Mouse (Mus musculus) ES-Bruce4 (cell line): ENCODE data around the gene Fhl3. TPM values are rescaled to one million over a fixed set of nuclear protein-coding genes. Genes with fewer than 3 reads are reported as not detected.

Source experiments
- H3K27ac ChIP-seq: 2 replicates; pipeline ENCODE4 v1.5.1; 2012; ENCODE audit warnings: low read length, inconsistent platforms; ENCODE audit not compliant: insufficient read depth
- H3K27me3 ChIP-seq: 2 replicates; pipeline ENCODE4 v1.6.1; 2012; ENCODE audit warnings: mild to moderate bottlenecking, low read length, inconsistent platforms; ENCODE audit not compliant: control insufficient read depth, poor library complexity, insufficient read depth, severe bottlenecking
- H3K36me3 ChIP-seq: 2 replicates; pipeline ENCODE4 v1.6.1; 2012; ENCODE audit warnings: inconsistent platforms, mild to moderate bottlenecking, low read length, moderate library complexity; ENCODE audit not compliant: control insufficient read depth, poor library complexity, insufficient read depth, severe bottlenecking
- H3K4me1 ChIP-seq: one replicate; pipeline ENCODE4 v1.8.1; 2011; ENCODE audit warnings: low read length; ENCODE audit not compliant: control insufficient read depth, insufficient read depth
- H3K4me3 ChIP-seq: 2 replicates; pipeline ENCODE4 v1.5.1; 2011; ENCODE audit warnings: low read depth, mild to moderate bottlenecking, low read length
- H3K9ac ChIP-seq: 2 replicates; pipeline ENCODE4 v1.6.1; 2012; ENCODE audit warnings: low read depth, mild to moderate bottlenecking, inconsistent platforms; ENCODE audit not compliant: poor library complexity, severe bottlenecking
- H3K9me3 ChIP-seq: replicated peaks from 2 replicates; pipeline ENCODE4 v1.6.1; 2012; ENCODE audit warnings: mild to moderate bottlenecking, low read length, inconsistent platforms; ENCODE audit not compliant: control insufficient read depth, poor library complexity, insufficient read depth, severe bottlenecking
- CTCF ChIP-seq: IDR thresholded peaks from one replicate; pipeline ENCODE4 v1.8.1; 2011; ENCODE audit warnings: low read depth, low read length
- EP300 ChIP-seq: IDR thresholded peaks from 2 replicates; pipeline ENCODE4 v1.6.1; 2011; ENCODE audit warnings: low read depth, low read length; ENCODE audit not compliant: insufficient read depth
- POLR2A ChIP-seq: IDR thresholded peaks from one replicate; pipeline ENCODE4 v1.8.1; 2011; ENCODE audit warnings: low read length; ENCODE audit not compliant: insufficient read depth
- polyA plus RNA-seq: library from polyadenylated mRNA; stranded (reverse); fragments of >200 nt; gene quantifications from 2 replicates; pipeline ENCODE4 v1.2.4, GENCODE M21; 2011; ENCODE audit warnings: low read depth; ENCODE audit not compliant: missing spikeins, insufficient read depth, insufficient read length

Fhl3 gene
- polyA plus RNA-seq, 1 experiment: 14.0 TPM

- Histone ChIP-seq H3K27ac (no peak overlapping the region), H3K4me3 (no peak overlapping the region), H3K9ac (no peak overlapping the region), H3K27me3 (no peaks in the 10 kb centered on the region), H3K36me3 (no peaks in the 10 kb centered on the region), H3K4me1 (no peaks in the 10 kb centered on the region), H3K9me3 (no peaks in the 10 kb centered on the region)
- no peak for TF ChIP-seq CTCF
- no peak for TF ChIP-seq POLR2A
- no peak for TF ChIP-seq EP300
Observed at GRCm38 (mm10) chr4:124747851-124748250, 47.4 kb downstream of the Fhl3 start.

GRCm38 (mm10) chr4:124751300-124752250 lies 51.1 kb downstream of the Fhl3 start:
- peak overlapping the region; percentile 40 for H3K9ac ChIP-seq
- TF ChIP-seq CTCF (no peak), EP300 (no peak), POLR2A (no peak)
- no peaks in the 10 kb centered on the region for H3K36me3 ChIP-seq
- no peaks in the 10 kb centered on the region for H3K4me1 ChIP-seq
- H3K27ac ChIP-seq: no peak overlapping the region
- H3K27me3 ChIP-seq: no peaks in the 10 kb centered on the region
- no peaks in the 10 kb centered on the region for H3K9me3 ChIP-seq
- peak overlapping the region; percentile 88 for H3K4me3 ChIP-seq

- Histone ChIP-seq H3K36me3 (no peaks in the 10 kb centered on the region), H3K27me3 (no peaks in the 10 kb centered on the region), H3K27ac (no peak overlapping the region), H3K9me3 (no peaks in the 10 kb centered on the region), H3K4me3 (peak overlapping the region; percentile 56), H3K4me1 (no peaks in the 10 kb centered on the region), H3K9ac (peak overlapping the region; percentile 22)
- no peak for TF ChIP-seq CTCF
- no peak for TF ChIP-seq EP300
- TF ChIP-seq POLR2A: no peak
Observed at GRCm38 (mm10) chr4:124752281-124753199, 52.0 kb downstream of the Fhl3 start.

- no peaks in the 10 kb centered on the region for H3K9me3 ChIP-seq
- no peak overlapping the region for H3K9ac ChIP-seq
- no peaks in the 10 kb centered on the region for H3K36me3 ChIP-seq
- no peak for TF ChIP-seq EP300
- TF ChIP-seq CTCF: no peak
- no peak for TF ChIP-seq POLR2A
- no peaks in the 10 kb centered on the region for H3K27me3 ChIP-seq
- no peak overlapping the region for H3K4me3 ChIP-seq
- H3K4me1 ChIP-seq: no peaks in the 10 kb centered on the region
- no peak overlapping the region for H3K27ac ChIP-seq
Observed at GRCm38 (mm10) chr4:124755526-124755925, 55.0 kb downstream of the Fhl3 start.

Other genes with a start within 250 kb of the Fhl3 start
- 0.78 TPM in 1 of 2 replicates, not detected in the other for gene 3100002H09Rik, start 89.9 kb upstream of the Fhl3 start, polyA plus RNA-seq
- gene Pou3f1, start 43.9 kb upstream of the Fhl3 start, polyA plus RNA-seq: 12.8 and 14.9 TPM in 2 replicates
- gene Utp11, start 7.1 kb upstream of the Fhl3 start, polyA plus RNA-seq: 56.9 and 60.4 TPM in 2 replicates
- gene Sf3a3, start 14.1 kb downstream of the Fhl3 start, polyA plus RNA-seq: 110 and 127 TPM in 2 replicates
- gene Inpp5b, start 41.1 kb downstream of the Fhl3 start, polyA plus RNA-seq: 21.7 and 27.0 TPM in 2 replicates
- 15.8 and 16.4 TPM in 2 replicates for gene Mtf1, start 101.4 kb downstream of the Fhl3 start, polyA plus RNA-seq
- gene Yrdc, start 150.0 kb downstream of the Fhl3 start, polyA plus RNA-seq: 41.9 and 48.4 TPM in 2 replicates
- 15.1 and 16.0 TPM in 2 replicates for gene 1110065P20Rik, start 150.5 kb downstream of the Fhl3 start, polyA plus RNA-seq
- 3.8 and 4.8 TPM in 2 replicates for gene Maneal, start 161.5 kb downstream of the Fhl3 start, polyA plus RNA-seq
- 0.37 and 0.84 TPM in 2 replicates for gene Epha10, start 180.2 kb downstream of the Fhl3 start, polyA plus RNA-seq
- gene 9930104L06Rik, start 236.3 kb downstream of the Fhl3 start, polyA plus RNA-seq: 9.5 and 15.2 TPM in 2 replicates
- 209 and 212 TPM in 2 replicates for gene Cdca8, start 238.6 kb downstream of the Fhl3 start, polyA plus RNA-seq